Mouse (Mus musculus): ENCODE data around the gene Phf24. TPM values are rescaled to one million over a fixed set of nuclear protein-coding genes. Genes with fewer than 3 reads are reported as not detected.

Phf24 gene
- polyA plus RNA-seq, 1 experiment from 2014 or later, result 43.5 TPM

DNA sequence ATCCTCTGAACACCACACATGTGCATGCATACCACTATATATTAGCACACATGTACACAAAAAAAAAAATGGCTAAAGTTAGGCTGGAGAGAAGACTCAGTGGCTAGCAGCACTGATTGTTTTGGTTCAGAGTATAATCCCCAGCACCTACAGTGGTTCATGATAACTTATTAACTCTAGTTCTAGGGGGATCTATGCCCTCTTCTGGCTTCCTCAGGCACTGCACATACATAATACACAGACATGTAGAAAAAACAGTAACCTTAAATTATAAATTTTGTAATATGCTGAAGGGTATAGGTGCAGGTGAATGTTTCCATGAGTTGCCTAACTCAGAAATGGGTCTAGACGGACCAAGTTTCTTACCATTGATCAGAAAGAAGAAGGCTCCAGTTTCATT is 71.8 kb downstream of the Phf24 start:
- no peaks in the 10 kb centered on the region for H3K27me3 ChIP-seq (ENCODE audit: control insufficient read depth, insufficient read depth, low read length)
- ATAC-seq (ENCODE audit: low FRiP score), result no peak
- no peak overlapping the region for H3K4me3 ChIP-seq (replicated peaks; ENCODE audit: low read length)
- no peaks in the 10 kb centered on the region for H3K4me1 ChIP-seq (replicated peaks; ENCODE audit: control insufficient read depth, insufficient read depth, low read length)
- no peak overlapping the region for H3K4me2 ChIP-seq (replicated peaks)
- WGBS, result 87% methylated on average over 1 of the region's 1 CpGs
- no peak overlapping the region for H3K27ac ChIP-seq
- no peak overlapping the region for H3K9ac ChIP-seq
- DNase-seq (ENCODE audit: low spot score), result no peak
- H3K36me3 ChIP-seq (replicated peaks; ENCODE audit: control insufficient read depth, insufficient read depth), result peaks cover 99% of the 10 kb centered on the region
- no peaks in the 10 kb centered on the region for H3K9me3 ChIP-seq (ENCODE audit: control insufficient read depth, low read length)

Other genes starting within 250 kb of the Phf24 start
- 0.37 and 0.67 TPM in 2 replicates for gene 4930578G10Rik, start 181.1 kb upstream of the Phf24 start, polyA plus RNA-seq (2014; fragmentation: Nextera tagmentation; extraction: Ambion mirVana)
- not detected in 2 replicates for gene Ccl19, start 160.1 kb upstream of the Phf24 start, polyA plus RNA-seq (2014; fragmentation: Nextera tagmentation; extraction: Ambion mirVana)
- gene Ccl21a, start 142.7 kb upstream of the Phf24 start, polyA plus RNA-seq (2014; fragmentation: Nextera tagmentation; extraction: Ambion mirVana), result 1.4 and 1.7 TPM in 2 replicates
- 0.10 and 0.12 TPM in 2 replicates for gene Fam205a1, start 62.8 kb upstream of the Phf24 start, polyA plus RNA-seq (2014; fragmentation: Nextera tagmentation; extraction: Ambion mirVana)
- gene Gm12394, start 59.9 kb upstream of the Phf24 start, polyA plus RNA-seq (2014; fragmentation: Nextera tagmentation; extraction: Ambion mirVana), result 0.62 and 0.73 TPM in 2 replicates
- 1.5 and 2.4 TPM in 2 replicates for gene Fam205c, start 42.4 kb upstream of the Phf24 start, polyA plus RNA-seq (2014; fragmentation: Nextera tagmentation; extraction: Ambion mirVana)
- 38.5 and 42.0 TPM in 2 replicates for gene Dnajb5, start 33.2 kb downstream of the Phf24 start, polyA plus RNA-seq (2014; fragmentation: Nextera tagmentation; extraction: Ambion mirVana)
- 0.63 and 0.71 TPM in 2 replicates for gene 1700022I11Rik, start 52.9 kb downstream of the Phf24 start, polyA plus RNA-seq (2014; fragmentation: Nextera tagmentation; extraction: Ambion mirVana)
- gene Vcp, start 83.8 kb downstream of the Phf24 start, polyA plus RNA-seq (2014; fragmentation: Nextera tagmentation; extraction: Ambion mirVana), result 470 and 518 TPM in 2 replicates
- 15.6 and 20.1 TPM in 2 replicates for gene Fancg, start 93.8 kb downstream of the Phf24 start, polyA plus RNA-seq (2014; fragmentation: Nextera tagmentation; extraction: Ambion mirVana)
- 24.2 and 27.1 TPM in 2 replicates for gene Pigo, start 109.2 kb downstream of the Phf24 start, polyA plus RNA-seq (2014; fragmentation: Nextera tagmentation; extraction: Ambion mirVana)
- 215 and 231 TPM in 2 replicates for gene Stoml2, start 115.0 kb downstream of the Phf24 start, polyA plus RNA-seq (2014; fragmentation: Nextera tagmentation; extraction: Ambion mirVana)
- gene Fam214b, start 129.6 kb downstream of the Phf24 start, polyA plus RNA-seq (2014; fragmentation: Nextera tagmentation; extraction: Ambion mirVana), result 22.6 and 22.9 TPM in 2 replicates
- 18.9 and 19.5 TPM in 2 replicates for gene Unc13b, start 142.3 kb downstream of the Phf24 start, polyA plus RNA-seq (2014; fragmentation: Nextera tagmentation; extraction: Ambion mirVana)

Measured in hindbrain, embryonic 14.5 days (tissue).